Mouse (Mus musculus): ENCODE measurements around the gene Hpcal1.

DNA sequence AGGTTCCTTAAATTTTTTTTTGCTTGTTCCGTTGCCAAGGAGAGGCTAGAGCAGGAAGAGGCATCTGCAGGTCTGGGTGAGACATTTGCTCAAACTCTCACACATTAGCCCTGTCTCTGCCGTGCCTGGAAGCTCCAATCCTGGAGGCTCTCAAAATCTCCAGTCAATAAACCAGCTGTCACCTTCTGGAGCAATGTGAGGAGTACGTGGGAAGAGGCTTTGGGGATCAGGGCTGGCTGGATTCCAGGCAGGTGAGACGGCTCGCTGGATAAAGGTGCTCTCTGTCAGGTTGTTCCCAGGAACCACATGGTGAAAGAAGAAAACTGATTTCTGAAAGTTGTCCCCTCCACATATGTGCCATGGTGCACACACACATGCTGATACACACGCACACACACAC lies 44.2 kb upstream of the Hpcal1 start:
- TF ChIP-seq EP300 (IDR thresholded peaks at IDR 0.05; ENCODE audit: insufficient read depth, low read depth, low read length) (no peak), CTCF (IDR thresholded peaks at IDR 0.05; ENCODE audit: low read depth, low read length) (no peak), POLR2A (IDR thresholded peaks at IDR 0.05; ENCODE audit: insufficient read depth, low read length) (no peak)
